ENCODE assay signal across 8 mouse cellular contexts in the genomic region with DNA sequence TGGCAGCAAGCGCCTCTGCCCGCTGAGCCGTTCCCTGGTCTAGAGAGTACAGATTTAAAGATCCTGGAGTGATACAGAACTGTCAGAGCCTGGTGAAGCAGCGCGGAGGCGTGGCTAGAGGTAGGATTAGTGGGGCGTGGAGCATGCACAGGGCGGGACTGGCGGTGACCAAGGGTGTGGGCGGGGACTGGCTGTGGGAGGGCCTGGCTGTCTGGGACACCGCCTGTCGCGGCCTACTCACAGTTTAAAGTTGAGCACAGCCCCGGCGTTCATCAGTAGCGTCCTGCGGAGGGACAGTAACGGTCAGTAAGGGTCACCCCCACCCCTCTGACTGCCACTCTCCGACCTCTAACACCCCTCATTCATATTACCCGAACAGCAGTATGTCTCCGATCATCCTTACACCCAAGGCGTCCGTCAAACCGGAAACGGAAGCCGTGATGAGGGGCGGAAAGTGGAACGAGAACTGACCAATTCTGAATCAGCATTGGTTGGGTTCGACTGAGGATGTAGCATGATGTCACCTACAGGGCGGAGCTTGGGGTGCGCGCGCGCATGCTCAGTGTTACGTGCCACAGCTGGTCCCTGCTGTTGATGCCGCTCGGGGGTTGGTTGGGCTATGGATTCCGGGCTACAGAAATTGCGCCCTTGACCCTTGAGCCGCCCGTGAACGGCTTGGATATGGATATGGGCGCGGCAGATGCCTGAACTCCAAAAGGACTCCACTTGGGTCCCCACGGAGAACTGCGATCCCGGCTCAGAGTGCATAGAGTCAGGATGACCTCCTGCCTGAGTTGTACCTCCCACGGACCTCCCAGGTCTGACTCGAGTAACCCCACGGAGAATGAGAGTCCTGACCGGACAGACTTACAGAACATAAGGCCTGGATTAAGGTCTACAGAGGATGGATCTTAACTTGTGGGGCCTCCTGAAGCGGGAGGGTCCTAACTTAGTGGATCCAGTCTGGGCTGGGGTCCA. TPM values are rescaled to one million over a fixed set of nuclear protein-coding genes. Genes with fewer than 3 reads are reported as not detected.
A peak's percentile ranks its signal among the peaks of the same experiment; 100 is the strongest.
DNase-seq lines count a peak whose midpoint lies in the region; ATAC-seq lines count a peak whose summit lies in the region.

Gene Smim7, minus strand, starts transcription at position 456 of the 978 bp plus-strand sequence.

- DNase-seq in B cell, adult 2 months, result peak; percentile 98 to 99
- DNase-seq in brain, adult 2 months (ENCODE audit: low read depth, low spot score), result peak; percentile 99
- DNase-seq in heart, embryonic 10.5 days (ENCODE audit: low spot score), result peak; percentile 99
- DNase-seq in liver, result peak; percentile 98
- peak; percentile 98 to 99 for DNase-seq in spleen, postnatal 4 days (ENCODE audit: low spot score in 2 of 2)

- peak within 1 kb of the TSS; percentile 96 for H3K27ac ChIP-seq in heart, embryonic 10.5 days
- peak within 1 kb of the TSS; percentile 99 for H3K27ac ChIP-seq in kidney, embryonic 15.5 days

- H3K36me3 ChIP-seq in heart, embryonic 10.5 days, result peaks cover 40% of the 10 kb centered on the region
- peaks cover 39% of the 10 kb centered on the region for H3K36me3 ChIP-seq in kidney, embryonic 15.5 days

- H3K4me1 ChIP-seq in heart, embryonic 10.5 days, result peaks cover 20% of the 10 kb centered on the region; the same call in 1 of the 2 replicates
- peaks cover 37% of the 10 kb centered on the region for H3K4me1 ChIP-seq in kidney, embryonic 15.5 days

- H3K9me3 ChIP-seq in heart, embryonic 10.5 days, result no peaks in the 10 kb centered on the region
- no peaks in the 10 kb centered on the region for H3K9me3 ChIP-seq in kidney, embryonic 15.5 days (replicated peaks)

- H3K4me3 ChIP-seq in heart, embryonic 10.5 days, result peak within 1 kb of the TSS; percentile 78
- peak within 1 kb of the TSS; percentile 68 for H3K4me3 ChIP-seq in kidney, embryonic 15.5 days (replicated peaks)

- no peaks in the 10 kb centered on the region for H3K27me3 ChIP-seq in heart, embryonic 10.5 days (ENCODE audit: insufficient read depth, poor library complexity, severe bottlenecking)
- H3K27me3 ChIP-seq in kidney, embryonic 15.5 days, result no peaks in the 10 kb centered on the region

- under 1% methylated on average over 52 of the region's 52 CpGs for WGBS in heart, embryonic 10.5 days
- under 1% methylated on average over 52 of the region's 52 CpGs for WGBS in kidney, embryonic 15.5 days

- ATAC-seq in erythroblast, adult 5-6 weeks (replicated peaks; ENCODE audit: low FRiP score, poor library complexity, severe bottlenecking), result peak; percentile 94
- peak; percentile 98 for ATAC-seq in kidney, embryonic 15.5 days (replicated peaks; ENCODE audit: low FRiP score)
- peak; percentile 92 for ATAC-seq in monocyte, adult 5-6 weeks (replicated peaks; ENCODE audit: insufficient number of reproducible peaks, low FRiP score, low TSS enrichment, poor library complexity, severe bottlenecking)

- H3K9ac ChIP-seq in kidney, embryonic 15.5 days, result peak within 1 kb of the TSS; percentile 65

- H3K4me2 ChIP-seq in kidney, embryonic 15.5 days, result peak within 1 kb of the TSS; percentile 93

RNA-seq across cellular contexts. Expression of gene Smim7, which starts in this region (rescaled TPM):
- total RNA-seq in erythroblast, adult 5-6 weeks (2015; ENCODE audit: low replicate concordance), result 15.9 and 46.7 TPM in 2 replicates
- 21.3 and 22.9 TPM in 2 replicates for total RNA-seq in erythroblast, adult 5-6 weeks (2017; ENCODE audit: low replicate concordance)
- polyA plus RNA-seq in heart, embryonic 10.5 days (2016; fragmentation: Nextera tagmentation; extraction: Ambion mirVana), result 98.6 and 104 TPM in 2 replicates
- polyA plus RNA-seq in kidney, embryonic 15.5 days (2015; fragmentation: Nextera tagmentation; extraction: Ambion mirVana), result 114 and 123 TPM in 2 replicates
- 56.3 to 87.7 TPM (median 82.9 TPM) in 3 replicates for total RNA-seq in monocyte, adult 5-6 weeks (2017)

Comparison
In these comparisons a context has a peak if more than half of its experiments do, and no peak if none do; other contexts are left out.
1. Peak in every context shown above with its lines: DNase-seq, ATAC-seq, H3K4me3 ChIP-seq and H3K27ac ChIP-seq.